Mouse (Mus musculus): ENCODE data around the gene Wscd2.
A peak's percentile ranks its signal among the peaks of the same experiment; 100 is the strongest.

Gene Wscd2

DNA sequence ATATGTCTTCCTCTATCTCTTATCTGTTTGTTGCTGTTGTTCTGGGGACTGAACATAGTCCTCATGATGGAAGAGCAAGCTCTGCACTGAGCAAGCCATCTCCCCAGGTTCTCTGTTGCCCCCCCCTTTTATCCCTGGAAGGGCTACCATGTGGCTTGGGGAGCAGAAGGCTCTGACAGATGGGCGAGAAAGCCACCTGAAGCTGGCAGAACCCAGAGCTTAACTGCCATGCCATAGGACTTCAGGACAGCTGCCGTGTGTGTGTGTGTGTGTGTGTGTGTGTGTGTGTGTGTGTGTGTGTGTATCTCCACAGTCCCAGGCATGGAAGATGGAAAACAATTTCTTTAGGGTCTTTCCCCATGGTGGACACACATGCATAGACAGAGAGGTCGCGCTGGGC lies 128.6 kb downstream of the Wscd2 start:
- DNase-seq (ENCODE audit: low spot score in 2 of 2): no peak

DNA sequence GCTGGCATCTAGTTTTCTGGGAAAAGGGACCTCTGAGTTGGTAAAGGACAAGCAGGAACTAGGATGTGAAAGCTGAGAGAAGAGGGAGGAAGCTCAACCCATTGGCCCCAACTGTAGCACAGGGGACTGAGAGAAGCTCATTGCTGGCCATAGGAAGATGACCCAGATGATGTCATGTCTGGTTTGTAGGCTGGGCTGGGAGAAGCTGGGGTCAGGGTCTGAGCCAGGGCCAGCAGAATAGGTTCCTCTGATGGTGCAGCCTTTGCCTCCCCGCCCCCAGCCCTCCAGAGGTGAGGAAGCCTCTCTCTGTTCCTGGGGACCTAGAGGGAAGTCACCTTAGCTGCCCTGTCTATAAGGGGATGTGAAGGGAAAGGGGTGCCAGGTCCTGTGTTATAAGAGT lies 129.0 kb downstream of the Wscd2 start:
- DNase-seq (ENCODE audit: low spot score in 2 of 2): no peak

DNA sequence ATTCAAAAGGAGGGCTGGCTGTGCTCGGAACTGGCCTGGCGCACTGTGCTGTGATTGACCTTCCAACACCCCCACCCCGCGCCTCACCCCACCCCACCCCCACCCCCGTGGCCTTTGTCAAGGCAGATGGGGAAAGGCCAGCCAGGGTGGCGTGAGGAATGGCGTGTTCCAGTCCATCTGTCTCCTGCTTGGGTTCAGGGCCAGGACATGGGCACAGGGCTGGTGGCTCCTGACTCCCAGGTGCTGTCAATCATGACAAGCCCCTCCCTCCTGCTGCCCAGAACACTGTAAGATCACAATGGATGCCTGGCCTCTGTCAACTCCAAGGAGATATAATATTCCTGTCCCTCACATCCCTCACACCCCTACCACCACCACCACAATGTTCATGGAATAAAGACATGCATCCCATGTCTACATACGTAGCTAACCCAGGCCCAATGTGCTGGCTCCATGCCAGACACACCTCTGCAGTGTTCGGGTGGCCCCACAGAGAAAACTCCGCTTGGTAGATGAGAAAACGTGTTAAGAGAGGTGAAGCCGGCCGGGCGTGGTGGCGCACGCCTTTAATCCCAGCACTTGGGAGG lies 130.1 kb downstream of the Wscd2 start:
- DNase-seq (ENCODE audit: low spot score in 2 of 2): no peak

- no peak for DNase-seq (ENCODE audit: low spot score in 2 of 2)
Measured at GRCm38 (mm10) chr5:113620999-113621398, 130.9 kb downstream of the Wscd2 start.

- no peak for DNase-seq (ENCODE audit: low spot score in 2 of 2)
Measured at GRCm38 (mm10) chr5:113623052-113623451, 132.9 kb downstream of the Wscd2 start.

- DNase-seq (ENCODE audit: low spot score in 2 of 2): no peak
Measured at GRCm38 (mm10) chr5:113625068-113625467, 134.9 kb downstream of the Wscd2 start.

DNA sequence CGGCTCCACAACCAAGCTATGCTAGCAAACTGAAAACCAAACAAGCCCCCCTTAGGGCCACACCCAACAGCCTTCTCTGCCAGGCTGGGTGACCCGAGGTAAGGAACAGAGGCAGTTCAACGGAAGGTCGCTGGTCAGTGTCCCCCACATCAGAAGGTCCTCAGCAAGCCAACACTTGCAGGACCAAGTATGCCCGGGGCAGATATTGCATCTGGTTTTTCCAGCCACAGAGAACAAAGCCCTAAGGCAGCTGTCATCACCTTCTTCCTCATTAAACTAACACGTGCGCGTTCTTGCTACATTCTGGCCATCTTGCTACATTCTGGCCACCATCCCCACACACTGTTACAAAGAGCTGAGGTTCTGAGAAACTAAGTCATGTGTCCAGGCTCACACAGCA lies 136.2 kb downstream of the Wscd2 start:
- DNase-seq (ENCODE audit: low spot score in 2 of 2): no peak

DNA sequence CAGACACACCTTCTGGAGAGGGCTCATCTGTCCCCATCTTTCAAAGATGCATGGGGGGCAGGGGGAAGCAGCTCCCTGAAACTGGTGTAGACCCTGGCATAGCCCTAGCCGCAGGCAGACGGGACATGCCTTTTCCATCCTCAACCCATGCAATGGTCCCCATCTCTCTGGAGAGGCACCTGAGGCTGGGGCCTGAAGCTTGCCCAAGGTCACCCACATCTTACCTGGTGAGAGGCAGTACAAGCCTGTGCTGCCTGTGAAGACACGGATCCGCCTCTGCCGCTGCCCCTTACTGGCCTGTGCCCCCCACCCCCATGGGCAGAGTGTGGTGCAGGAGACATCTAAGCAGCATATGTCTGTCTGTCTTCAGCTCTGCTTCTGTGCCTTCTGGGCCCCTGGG lies 136.9 kb downstream of the Wscd2 start:
- DNase-seq (ENCODE audit: low spot score in 2 of 2): no peak

GRCm38 (mm10) chr5:113627820-113628437 lies 137.8 kb downstream of the Wscd2 start:
- DNase-seq (ENCODE audit: low spot score in 2 of 2): peak in 1 of 2 experiments; percentile 38

- DNase-seq (ENCODE audit: low spot score in 2 of 2): no peak
Measured at GRCm38 (mm10) chr5:113629248-113629647, 139.1 kb downstream of the Wscd2 start.

DNA sequence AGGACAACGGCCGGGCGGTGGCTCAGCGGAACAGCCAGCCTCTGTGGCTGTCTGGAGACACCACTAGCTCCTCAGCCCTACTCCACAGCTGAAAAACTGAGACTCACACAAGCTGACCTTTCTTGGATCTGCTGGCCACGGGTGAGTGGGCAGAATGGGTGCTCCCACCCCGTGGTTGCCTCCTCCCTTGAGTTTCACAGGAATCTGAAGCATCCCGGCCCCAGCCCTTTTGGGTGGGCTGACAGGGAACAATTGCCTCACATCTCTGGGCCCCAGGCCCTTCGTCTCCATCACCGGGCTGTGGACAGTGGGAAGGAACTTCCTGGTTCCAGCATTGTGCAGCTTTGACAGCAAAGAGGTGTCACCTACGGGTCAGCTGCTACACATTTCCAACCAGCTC lies 140.0 kb downstream of the Wscd2 start:
- DNase-seq (ENCODE audit: low spot score in 2 of 2): no peak

DNA sequence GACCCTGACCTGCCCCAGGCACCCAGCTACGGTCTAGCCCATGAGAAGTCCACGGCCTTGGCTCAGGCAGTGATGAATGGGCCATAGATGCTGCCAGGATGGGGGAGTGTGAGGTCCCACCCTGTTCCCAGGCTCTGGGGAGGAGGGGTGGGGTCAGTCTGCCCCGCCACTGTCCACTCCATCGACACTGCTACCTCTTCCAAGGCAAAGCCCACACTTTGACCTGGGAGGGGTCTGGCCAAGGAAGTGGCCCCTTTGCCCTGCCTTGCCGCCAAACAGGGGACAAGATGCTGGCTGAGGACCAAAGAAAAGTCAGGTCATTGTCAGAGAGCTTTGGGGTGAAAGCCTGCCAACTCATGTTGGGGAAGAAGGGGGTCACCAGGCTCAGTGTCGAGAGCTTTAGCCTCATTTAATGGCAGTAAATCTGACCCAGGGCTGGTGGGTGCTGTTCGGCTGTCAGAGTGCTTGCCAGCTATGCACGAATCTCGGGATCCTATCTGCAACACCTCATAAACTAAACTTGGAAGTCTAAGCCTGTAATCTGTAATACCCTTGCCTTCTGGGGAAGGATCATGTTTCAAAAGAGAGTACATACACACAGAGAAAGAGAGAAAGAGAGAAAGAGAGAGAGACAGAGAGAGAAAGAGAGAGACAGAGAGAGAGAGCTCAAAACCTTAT lies 143.0 kb downstream of the Wscd2 start:
- DNase-seq (ENCODE audit: low spot score in 2 of 2): no peak

DNA sequence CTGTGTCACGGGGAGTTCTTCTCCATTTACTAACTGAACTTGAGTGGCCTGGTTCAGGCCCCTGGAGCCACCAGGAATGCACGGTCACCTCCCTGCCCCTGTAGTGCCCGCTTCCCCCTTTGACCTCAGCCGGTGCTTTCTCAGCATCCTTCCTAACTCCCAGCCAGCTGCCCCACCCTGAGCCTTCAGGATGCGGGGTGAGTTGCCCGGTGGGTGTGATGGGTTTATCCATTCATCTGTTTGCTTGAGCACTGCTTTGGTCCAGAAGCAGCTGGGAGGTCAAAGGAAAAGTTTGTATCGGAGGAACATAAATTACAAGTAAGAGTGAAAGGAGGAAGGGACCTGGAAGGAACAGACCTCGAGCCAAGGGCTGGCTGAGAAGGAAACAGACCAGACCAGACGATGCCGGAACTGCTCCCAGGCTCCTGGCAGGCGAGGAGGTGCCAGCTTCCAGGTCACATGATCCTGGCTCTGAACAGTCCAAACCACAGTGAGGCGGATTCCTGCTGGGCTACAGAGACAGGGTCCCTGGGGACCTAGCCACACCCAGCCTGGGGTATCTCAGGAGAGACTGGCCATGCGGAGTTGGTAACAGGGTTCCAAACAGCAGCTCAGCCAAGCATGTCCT lies 144.0 kb downstream of the Wscd2 start:
- DNase-seq (ENCODE audit: low spot score in 2 of 2): peak; percentile 37 to 51

DNA sequence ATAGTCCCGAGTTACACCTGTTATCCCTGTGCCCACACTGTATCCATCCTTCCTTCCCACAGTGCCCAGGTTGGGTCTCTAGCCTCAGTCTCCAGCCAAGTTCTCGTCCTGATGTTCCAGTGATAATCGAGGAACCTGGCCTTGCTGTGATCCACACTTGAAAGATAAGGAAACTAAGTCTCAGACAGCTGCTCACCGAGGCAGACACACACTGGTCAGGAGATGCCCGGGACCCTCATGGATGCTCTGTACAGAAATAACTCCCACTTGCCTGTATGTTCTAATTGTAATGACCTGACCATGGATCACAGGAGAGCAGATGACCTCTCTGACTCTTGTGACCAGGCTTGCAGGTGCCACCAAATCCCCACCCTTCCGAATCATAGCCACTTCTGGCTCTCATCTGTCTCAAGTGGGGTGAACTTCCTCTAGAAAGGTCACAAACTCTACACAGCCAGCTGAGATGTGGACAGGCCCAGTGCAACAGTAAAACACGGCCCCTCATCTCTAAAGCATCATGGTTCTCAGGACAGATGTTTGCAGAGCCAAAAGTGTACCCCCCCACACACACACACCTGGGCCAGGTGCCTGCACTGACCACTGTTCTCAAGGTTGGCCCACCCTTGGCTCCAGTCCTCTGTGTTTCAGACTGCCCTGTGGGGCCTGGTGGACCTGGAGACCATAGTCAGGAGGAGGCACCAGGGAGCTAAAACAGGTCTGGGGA lies 144.9 kb downstream of the Wscd2 start:
- DNase-seq (ENCODE audit: low spot score in 2 of 2): no peak

DNA sequence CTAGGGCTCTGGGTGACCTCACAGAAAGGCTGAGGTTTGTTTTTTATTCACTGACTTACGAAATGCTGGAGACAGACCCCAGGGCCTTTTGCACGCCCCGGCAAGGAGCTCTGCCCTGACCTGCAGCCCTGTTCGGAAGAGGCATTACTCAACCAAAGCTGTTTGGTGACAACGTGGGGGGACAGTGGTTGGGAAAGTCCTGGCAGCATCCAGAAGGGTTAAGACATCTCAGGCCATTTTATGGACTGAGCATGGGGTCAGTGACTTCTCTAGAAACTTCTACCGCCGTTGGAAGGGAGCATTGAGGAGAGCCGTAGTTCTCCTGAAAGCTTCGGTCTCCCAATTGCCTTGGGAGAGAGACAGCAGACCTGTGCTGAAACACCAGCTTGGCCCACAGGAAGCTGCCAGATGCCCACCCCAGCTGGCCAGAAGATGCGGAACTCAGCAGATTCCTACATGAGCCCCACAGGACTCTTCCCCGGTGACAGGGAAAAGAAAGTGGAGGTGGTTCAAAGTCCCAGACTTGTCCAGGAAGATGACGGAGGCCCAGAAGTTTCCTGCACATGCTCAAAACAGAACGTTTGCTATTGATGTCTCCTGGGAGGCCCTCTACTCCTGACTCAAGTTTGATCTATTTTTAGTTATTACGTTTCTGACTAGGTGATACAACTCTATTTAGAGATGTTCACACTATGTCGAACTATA lies 145.9 kb downstream of the Wscd2 start:
- no peak for DNase-seq (ENCODE audit: low spot score in 2 of 2)

DNA sequence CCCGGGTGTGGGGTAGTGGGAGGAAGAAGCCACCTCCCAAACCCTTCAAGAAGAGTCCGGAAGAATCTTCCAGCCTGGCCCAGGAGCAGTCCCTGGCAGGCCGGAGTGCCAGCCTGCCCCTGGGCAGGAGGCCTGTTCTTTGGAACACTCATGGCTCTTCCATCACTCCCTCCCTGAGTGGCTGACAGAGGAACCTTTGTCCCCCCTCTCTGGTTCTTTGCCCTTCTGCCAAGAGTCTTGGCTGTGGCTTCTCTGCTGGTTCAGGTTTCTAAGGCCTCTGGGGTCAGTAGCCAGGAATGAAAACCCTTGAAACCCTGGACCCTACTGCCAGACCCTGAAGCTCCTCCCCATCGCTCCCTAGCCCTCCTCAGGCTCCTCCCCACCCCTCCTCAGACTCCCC lies 147.5 kb downstream of the Wscd2 start:
- peak in 1 of 2 experiments; percentile 25 for DNase-seq (ENCODE audit: low spot score in 2 of 2)

DNA sequence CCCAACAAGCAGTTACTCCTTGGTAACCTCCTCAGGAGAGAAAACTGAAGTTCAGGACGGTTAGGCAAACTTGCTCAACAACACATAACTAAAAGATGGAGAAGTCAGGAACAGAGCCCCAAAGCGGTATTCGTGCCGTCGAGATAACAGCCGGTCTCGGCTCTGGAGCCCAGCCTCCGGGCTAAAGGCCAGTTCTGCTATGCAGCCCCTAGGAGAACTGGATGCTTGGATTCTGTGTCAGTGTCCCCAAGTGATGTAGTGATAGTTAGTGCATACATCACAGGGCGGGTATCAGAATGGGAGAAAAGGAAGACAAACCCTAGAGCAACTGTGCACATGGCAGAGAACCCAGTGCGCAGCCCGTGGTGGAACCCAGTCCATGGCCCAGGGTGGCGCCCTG lies 147.9 kb downstream of the Wscd2 start:
- DNase-seq (ENCODE audit: low spot score in 2 of 2): no peak

DNA sequence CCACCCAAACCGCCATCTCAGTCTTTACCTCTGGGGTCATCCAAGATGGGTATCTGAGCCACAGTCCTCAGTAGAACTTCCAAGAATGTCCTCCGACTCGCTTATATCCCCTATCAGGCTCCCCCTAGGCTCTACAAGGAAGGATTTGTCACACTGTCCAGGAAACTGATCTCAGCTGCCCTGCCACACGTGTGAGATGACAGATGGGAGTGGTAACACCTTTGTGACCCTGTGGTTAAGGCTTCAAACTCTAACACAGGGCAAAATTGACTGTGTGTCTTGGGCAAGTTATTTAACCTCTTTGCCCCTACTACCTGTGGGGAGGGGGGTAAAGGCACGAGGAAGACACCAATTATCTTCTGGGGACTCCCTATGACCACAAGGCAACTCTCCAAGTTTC lies 149.0 kb downstream of the Wscd2 start:
- DNase-seq (ENCODE audit: low spot score in 2 of 2): no peak
